Mouse (Mus musculus): ENCODE results near the gene Serbp1. TPM values are rescaled to one million over a fixed set of nuclear protein-coding genes. Genes with fewer than 3 reads are reported as not detected.

Gene Serbp1
- polyA plus RNA-seq, 1 experiment: 179 TPM

DNA sequence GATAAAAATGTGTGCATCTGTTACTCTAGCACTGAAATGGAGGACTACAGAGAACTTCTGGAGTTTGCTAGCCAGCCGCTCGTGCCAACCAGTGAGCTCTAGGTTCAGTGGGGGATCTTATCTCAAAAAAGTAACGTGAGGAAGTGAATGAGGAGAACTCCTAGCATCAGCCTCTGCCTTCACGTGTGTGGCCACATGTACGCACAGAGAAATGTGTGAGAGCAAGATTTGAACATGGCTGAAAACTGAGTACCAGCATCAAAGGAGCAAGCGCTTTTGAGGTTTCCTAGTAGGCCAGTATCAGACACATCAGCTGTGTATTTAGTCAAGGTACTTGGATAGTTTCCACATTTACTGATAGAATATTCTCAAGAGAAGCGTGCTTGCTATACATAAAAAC lies 27.0 kb downstream of the Serbp1 start:
- H3K4me3 ChIP-seq (ENCODE audit: insufficient read depth, low read length): no peak overlapping the region
- H3K4me1 ChIP-seq (ENCODE audit: control insufficient read depth, insufficient read depth, low read length): no peaks in the 10 kb centered on the region
- TF ChIP-seq POLR2A (IDR thresholded peaks at IDR 0.05; ENCODE audit: extremely low read depth, insufficient read depth, low read length) (no peak), CTCF (IDR thresholded peaks at IDR 0.05; ENCODE audit: extremely low read depth, insufficient read depth, low read length) (no peak)
- H3K27ac ChIP-seq (ENCODE audit: insufficient read depth, low read length): no peak overlapping the region

DNA sequence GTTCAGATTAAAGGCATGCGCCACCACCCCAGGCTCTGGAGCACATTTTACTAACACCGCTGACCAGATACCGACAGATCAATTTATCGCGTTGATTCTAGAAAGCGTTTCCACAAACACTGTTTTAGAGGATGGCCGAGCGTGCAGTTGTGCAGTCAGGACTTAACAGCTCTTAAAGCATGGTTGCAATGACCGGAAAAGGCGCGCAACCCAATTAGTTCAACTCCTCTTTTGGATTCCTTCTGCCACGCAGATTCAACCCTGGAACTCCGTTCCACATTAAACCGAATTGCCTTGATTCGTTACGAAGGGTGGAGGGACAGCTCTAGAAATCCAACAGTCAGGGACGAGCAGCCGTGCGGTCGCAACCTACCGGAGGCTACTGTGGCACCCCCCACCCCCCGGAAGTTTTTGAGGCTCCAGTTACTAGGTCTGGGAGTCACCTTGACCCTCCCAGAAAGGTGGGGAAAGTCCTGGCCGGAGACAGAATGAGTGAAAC lies 28.2 kb downstream of the Serbp1 start:
- no peak for TF ChIP-seq CTCF (IDR thresholded peaks at IDR 0.05; ENCODE audit: extremely low read depth, insufficient read depth, low read length)
- TF ChIP-seq POLR2A (IDR thresholded peaks at IDR 0.05; ENCODE audit: extremely low read depth, insufficient read depth, low read length): no peak
- peak overlapping the region; percentile 70 for H3K4me3 ChIP-seq (ENCODE audit: insufficient read depth, low read length)
- no peak overlapping the region for H3K27ac ChIP-seq (ENCODE audit: insufficient read depth, low read length)
- H3K4me1 ChIP-seq (ENCODE audit: control insufficient read depth, insufficient read depth, low read length): no peaks in the 10 kb centered on the region

DNA sequence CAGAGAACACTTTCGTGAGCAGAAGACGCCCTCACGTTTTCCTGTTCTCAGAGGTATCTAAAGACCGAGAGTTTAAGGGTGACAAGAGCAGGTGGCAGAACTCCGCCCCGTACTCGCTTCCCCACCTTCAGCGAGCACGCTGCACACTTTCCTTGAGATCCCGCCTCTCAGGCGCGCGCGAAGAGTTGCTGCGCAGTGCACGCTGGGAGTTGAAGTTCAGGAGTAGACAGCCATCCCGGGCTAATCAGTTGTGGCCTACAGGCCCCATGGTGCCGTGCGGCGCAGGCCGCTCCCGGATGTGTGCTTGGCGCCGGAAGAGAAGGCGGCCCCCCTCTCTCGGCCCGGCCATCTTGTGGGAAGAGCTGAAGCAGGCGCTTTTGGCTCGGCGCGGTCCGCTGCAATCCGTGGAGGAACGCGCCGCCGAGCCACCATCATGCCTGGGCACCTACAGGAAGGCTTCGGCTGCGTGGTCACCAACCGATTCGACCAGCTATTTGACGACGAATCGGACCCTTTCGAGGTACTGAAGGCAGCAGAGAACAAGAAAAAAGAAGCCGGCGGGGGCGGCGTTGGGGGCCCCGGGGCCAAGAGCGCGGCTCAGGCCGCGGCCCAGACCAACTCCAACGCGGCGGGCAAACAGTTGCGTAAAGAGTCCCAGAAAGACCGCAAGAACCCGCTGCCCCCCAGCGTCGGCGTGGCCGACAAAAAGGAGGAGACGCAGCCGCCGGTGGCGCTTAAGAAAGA lies 28.9 kb downstream of the Serbp1 start:
- Histone ChIP-seq H3K4me1 (ENCODE audit: control insufficient read depth, insufficient read depth, low read length) (no peaks in the 10 kb centered on the region), H3K4me3 (ENCODE audit: insufficient read depth, low read length) (peak overlapping the region; percentile 70), H3K27ac (ENCODE audit: insufficient read depth, low read length) (peak overlapping the region; percentile 8; the same call in 1 of the 2 replicates)
- no peak for TF ChIP-seq CTCF (IDR thresholded peaks at IDR 0.05; ENCODE audit: extremely low read depth, insufficient read depth, low read length)
- TF ChIP-seq POLR2A (IDR thresholded peaks at IDR 0.05; ENCODE audit: extremely low read depth, insufficient read depth, low read length): peak; percentile 57; the same call in 1 of the 2 replicates

DNA sequence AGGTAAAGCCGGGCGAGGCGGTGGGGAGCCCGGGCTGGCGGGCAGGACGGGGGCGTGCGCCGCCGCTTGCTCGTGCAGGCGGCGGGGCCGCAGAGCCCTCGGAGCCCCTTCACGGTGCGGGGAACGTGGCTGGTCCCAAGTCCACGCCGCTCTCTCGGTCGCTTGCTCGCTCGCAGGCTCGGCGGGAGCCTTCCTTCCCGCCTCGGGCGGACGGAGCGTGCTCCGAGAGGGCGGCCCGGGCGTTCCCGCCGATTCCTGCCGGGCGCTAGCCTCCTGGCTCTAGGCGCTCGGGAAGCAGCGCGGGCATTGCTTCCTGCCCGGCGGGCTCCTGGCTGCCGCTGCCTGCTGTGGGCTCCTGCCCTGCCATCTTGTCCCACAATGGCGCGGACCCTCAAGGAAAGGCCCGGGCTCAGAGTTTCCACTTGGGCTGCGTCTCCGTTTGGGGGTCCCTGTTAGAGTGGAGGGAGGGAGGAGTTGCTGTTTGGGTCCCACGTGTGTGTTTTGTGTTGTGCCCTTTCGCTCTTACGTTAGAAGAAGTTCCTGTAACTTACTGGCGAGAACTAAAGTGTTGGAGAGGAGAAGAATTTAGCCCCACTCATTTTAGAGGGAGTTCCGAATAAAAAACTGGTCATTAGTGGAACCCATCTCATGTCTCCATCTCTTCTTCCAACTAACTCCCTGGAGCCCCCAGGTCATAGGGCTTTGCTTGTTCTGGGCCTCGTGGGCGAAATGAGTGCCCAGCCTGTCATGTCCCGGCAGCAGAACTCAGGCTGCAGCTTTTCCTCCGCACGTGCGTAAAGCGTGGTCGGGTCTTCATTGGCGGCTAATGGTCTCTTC lies 29.6 kb downstream of the Serbp1 start:
- Histone ChIP-seq H3K27ac (ENCODE audit: insufficient read depth, low read length) (peak overlapping the region; percentile 8; the same call in 1 of the 2 replicates), H3K4me3 (ENCODE audit: insufficient read depth, low read length) (peak overlapping the region; percentile 70), H3K4me1 (ENCODE audit: control insufficient read depth, insufficient read depth, low read length) (no peaks in the 10 kb centered on the region)
- no peak for TF ChIP-seq CTCF (IDR thresholded peaks at IDR 0.05; ENCODE audit: extremely low read depth, insufficient read depth, low read length)
- no peak for TF ChIP-seq POLR2A (IDR thresholded peaks at IDR 0.05; ENCODE audit: extremely low read depth, insufficient read depth, low read length)

DNA sequence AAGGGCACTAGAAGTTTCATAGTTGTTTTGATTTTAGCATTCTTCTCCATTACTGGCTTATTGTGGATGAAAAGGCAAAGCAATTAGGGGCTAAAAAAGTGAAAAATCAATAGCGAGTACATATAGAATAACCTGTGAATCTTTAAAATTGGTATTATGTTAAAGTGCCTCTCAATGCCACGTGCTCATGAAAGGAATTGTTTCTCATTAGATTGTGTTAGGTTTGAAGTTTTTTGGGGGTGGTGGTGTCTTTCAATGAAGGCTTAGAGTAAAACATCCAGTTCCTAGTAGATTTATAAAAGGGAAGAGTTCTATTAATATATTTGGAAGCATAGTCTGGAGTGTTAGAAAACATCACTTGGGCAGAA lies 30.3 kb downstream of the Serbp1 start:
- H3K4me1 ChIP-seq (ENCODE audit: control insufficient read depth, insufficient read depth, low read length): no peaks in the 10 kb centered on the region
- TF ChIP-seq POLR2A (IDR thresholded peaks at IDR 0.05; ENCODE audit: extremely low read depth, insufficient read depth, low read length) (no peak), CTCF (IDR thresholded peaks at IDR 0.05; ENCODE audit: extremely low read depth, insufficient read depth, low read length) (no peak)
- peak overlapping the region; percentile 70 for H3K4me3 ChIP-seq (ENCODE audit: insufficient read depth, low read length)
- H3K27ac ChIP-seq (ENCODE audit: insufficient read depth, low read length): no peak overlapping the region

DNA sequence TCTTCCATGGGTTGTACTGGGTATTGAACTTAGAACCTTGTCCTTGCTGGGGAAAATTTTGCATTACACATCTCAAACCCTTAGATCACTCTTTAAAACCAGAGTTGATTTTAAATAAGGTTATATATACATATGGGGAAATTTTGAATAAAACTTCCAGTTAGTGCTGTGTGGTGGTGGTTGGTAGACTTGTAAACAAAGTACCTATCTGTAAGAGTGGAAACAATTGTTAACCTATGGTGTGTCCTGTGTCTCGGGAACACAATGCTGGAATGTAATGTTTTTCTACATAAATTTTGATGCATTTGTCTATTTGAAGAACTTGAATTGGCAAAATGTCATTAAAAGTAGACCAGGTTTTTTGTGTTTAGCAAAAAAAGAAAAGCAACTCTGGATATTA lies 31.0 kb downstream of the Serbp1 start:
- no peak overlapping the region for H3K27ac ChIP-seq (ENCODE audit: insufficient read depth, low read length)
- H3K4me1 ChIP-seq (ENCODE audit: control insufficient read depth, insufficient read depth, low read length): no peaks in the 10 kb centered on the region
- peak overlapping the region; percentile 70; the same call in 1 of the 2 replicates for H3K4me3 ChIP-seq (ENCODE audit: insufficient read depth, low read length)
- TF ChIP-seq POLR2A (IDR thresholded peaks at IDR 0.05; ENCODE audit: extremely low read depth, insufficient read depth, low read length) (no peak), CTCF (IDR thresholded peaks at IDR 0.05; ENCODE audit: extremely low read depth, insufficient read depth, low read length) (no peak)

DNA sequence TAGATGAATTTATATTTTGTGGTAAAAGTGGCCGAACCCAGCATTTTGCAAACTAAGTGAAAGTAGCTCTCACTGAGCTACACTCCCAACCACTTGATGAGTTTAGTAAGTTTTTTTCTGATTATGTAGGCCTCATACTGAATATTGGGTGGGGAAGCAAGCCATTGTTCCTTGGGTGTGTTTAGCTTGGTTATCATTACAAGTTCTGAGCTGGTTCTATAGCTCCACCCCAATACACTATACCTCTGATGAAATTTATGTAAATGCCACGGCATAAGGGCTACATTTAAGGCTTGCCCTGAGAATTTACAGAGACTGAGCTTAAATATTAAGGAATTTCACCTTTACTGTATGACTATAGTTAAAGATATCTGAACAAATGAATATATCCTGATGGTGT lies 31.5 kb downstream of the Serbp1 start:
- TF ChIP-seq POLR2A (IDR thresholded peaks at IDR 0.05; ENCODE audit: extremely low read depth, insufficient read depth, low read length): no peak
- no peak for TF ChIP-seq CTCF (IDR thresholded peaks at IDR 0.05; ENCODE audit: extremely low read depth, insufficient read depth, low read length)
- H3K27ac ChIP-seq (ENCODE audit: insufficient read depth, low read length): no peak overlapping the region
- H3K4me3 ChIP-seq (ENCODE audit: insufficient read depth, low read length): no peak overlapping the region
- H3K4me1 ChIP-seq (ENCODE audit: control insufficient read depth, insufficient read depth, low read length): no peaks in the 10 kb centered on the region

DNA sequence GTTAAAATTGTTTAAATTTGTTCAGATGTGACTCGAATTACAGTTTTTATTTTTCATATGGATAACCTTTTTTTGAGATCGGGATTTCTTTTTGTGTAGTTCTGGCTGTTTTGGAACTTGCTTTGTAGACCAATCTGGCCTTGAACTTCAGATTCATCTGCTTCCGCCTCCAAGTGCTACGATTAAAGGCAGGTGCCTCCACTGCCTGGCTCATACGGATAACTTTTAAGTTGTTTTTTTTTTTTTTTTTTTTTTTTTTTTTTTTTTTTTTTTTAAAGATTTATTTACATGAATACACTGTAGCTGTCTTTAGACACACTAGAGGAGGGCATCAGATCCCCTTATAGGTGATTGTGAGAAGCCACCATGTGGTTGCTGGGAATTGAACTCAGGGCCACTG lies 40.0 kb downstream of the Serbp1 start:
- H3K4me1 ChIP-seq (ENCODE audit: control insufficient read depth, insufficient read depth, low read length): no peaks in the 10 kb centered on the region; the same call in 1 of the 2 replicates
- no peak for TF ChIP-seq CTCF (IDR thresholded peaks at IDR 0.05; ENCODE audit: extremely low read depth, insufficient read depth, low read length)
- TF ChIP-seq POLR2A (IDR thresholded peaks at IDR 0.05; ENCODE audit: extremely low read depth, insufficient read depth, low read length): no peak
- H3K4me3 ChIP-seq (ENCODE audit: insufficient read depth, low read length): no peak overlapping the region
- H3K27ac ChIP-seq (ENCODE audit: insufficient read depth, low read length): no peak overlapping the region

DNA sequence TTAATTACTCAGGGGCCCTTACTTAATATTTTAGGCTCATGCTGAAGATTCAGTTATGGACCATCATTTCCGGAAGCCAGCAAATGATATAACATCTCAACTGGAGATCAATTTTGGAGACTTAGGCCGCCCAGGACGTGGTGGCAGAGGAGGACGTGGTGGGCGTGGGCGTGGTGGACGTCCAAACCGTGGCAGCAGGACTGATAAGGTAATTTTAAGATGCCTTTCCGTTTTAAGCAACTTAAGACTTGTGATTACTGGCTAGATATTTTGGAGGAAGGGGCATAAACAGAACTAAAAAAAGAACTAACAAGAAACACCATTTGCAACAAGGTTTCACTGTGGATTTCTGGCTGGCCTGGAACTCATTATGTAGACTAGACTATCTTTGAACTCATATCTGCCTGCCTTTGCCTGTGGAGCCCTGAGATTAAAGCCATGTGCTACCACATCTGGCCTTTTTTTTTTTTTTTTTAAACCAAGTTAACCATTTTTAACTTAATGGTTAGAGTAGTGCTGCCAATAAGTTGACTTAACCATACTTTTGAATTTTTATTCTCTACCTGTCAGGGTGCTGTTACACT lies 43.7 kb downstream of the Serbp1 start:
- TF ChIP-seq CTCF (IDR thresholded peaks at IDR 0.05; ENCODE audit: extremely low read depth, insufficient read depth, low read length): no peak
- no peak for TF ChIP-seq POLR2A (IDR thresholded peaks at IDR 0.05; ENCODE audit: extremely low read depth, insufficient read depth, low read length)
- Histone ChIP-seq H3K27ac (ENCODE audit: insufficient read depth, low read length) (no peak overlapping the region), H3K4me3 (ENCODE audit: insufficient read depth, low read length) (no peak overlapping the region), H3K4me1 (ENCODE audit: control insufficient read depth, insufficient read depth, low read length) (no peaks in the 10 kb centered on the region)

Data from cortical plate, adult 2 months (tissue).